29 mouse cellular contexts compared by ENCODE assay signal in the genomic region with DNA sequence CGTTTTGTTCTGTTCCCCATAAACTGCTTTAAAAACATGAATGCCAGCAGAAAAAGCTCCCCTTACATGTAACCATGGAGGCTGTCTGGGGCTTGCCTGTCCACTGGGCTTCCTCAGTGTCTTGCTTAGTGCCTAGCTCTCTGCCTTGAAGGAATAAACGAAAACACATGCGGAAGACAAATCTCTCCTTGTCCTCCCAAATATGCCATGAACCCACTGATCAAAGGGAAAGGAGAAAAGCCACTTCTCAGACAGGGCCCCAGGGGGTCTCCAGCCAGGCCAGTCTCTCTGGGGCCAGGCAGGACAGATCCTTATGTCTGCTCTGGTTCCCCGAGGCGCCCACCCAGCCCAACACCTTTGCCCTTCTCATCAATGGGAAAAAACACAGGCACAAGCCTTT.
DNase-seq lines count a peak whose midpoint lies in the region; ATAC-seq lines count a peak whose summit lies in the region.
"Had no signal": no experiment of that assay in that cellular context is flagged by ENCODE, and none has a peak within 500 bp of the region (broad histone marks: within the 10 kb centered on the region; RNA-seq: fewer than 3 reads in every experiment).

No protein-coding gene starts in this region.

- no peak overlapping the region for H3K9ac ChIP-seq in midbrain, embryonic 15.5 days
- no peak overlapping the region for H3K9ac ChIP-seq in embryonic facial prominence, embryonic 12.5 days
- H3K9ac ChIP-seq in limb, embryonic 12.5 days (replicated peaks) = no peak overlapping the region
- H3K9ac ChIP-seq: heart, embryonic 15.5 days; kidney, embryonic 15.5 days; limb, embryonic 15.5 days; liver, embryonic 14.5 days; lung, embryonic 14.5 days; midbrain, embryonic 12.5 days; neural tube, embryonic 12.5 days; stomach, embryonic 15.5 days had no signal

- no peaks in the 10 kb centered on the region for H3K9me3 ChIP-seq in midbrain, embryonic 10.5 days (replicated peaks)
- no peaks in the 10 kb centered on the region for H3K9me3 ChIP-seq in midbrain, embryonic 15.5 days
- H3K9me3 ChIP-seq in embryonic facial prominence, embryonic 12.5 days = no peaks in the 10 kb centered on the region
- 0 out of 2 replicates have a peak, but pooled peaks cover 3% of the 10 kb centered on the region for H3K9me3 ChIP-seq in limb, embryonic 12.5 days
- H3K9me3 ChIP-seq: heart, embryonic 15.5 days; kidney, embryonic 15.5 days; limb, embryonic 15.5 days; midbrain, embryonic 12.5 days; neural tube, embryonic 12.5 days; stomach, embryonic 15.5 days had no signal

- intact Hi-C loops in left cerebral cortex, postnatal 10 days (cut with DNase I) = no loop called here

- peaks cover 10% of the 10 kb centered on the region for H3K4me1 ChIP-seq in midbrain, embryonic 10.5 days
- H3K4me1 ChIP-seq in midbrain, embryonic 15.5 days = no peaks in the 10 kb centered on the region
- peaks cover 15% of the 10 kb centered on the region for H3K4me1 ChIP-seq in embryonic facial prominence, embryonic 12.5 days
- H3K4me1 ChIP-seq in limb, embryonic 12.5 days (replicated peaks) = peaks cover 11% of the 10 kb centered on the region
- H3K4me1 ChIP-seq: heart, embryonic 15.5 days; kidney, embryonic 15.5 days; limb, embryonic 15.5 days; neural tube, embryonic 12.5 days; stomach, embryonic 15.5 days had no signal

- WGBS in midbrain, embryonic 10.5 days = 55% methylated on average over 5 of the region's 5 CpGs
- WGBS in midbrain, embryonic 15.5 days = 47% methylated on average over 5 of the region's 5 CpGs
- WGBS in embryonic facial prominence, embryonic 12.5 days = 16% methylated on average over 5 of the region's 5 CpGs
- 12% methylated on average over 5 of the region's 5 CpGs for WGBS in limb, embryonic 12.5 days

- DNase-seq in midbrain, embryonic 10.5 days (ENCODE audit: low spot score) = peak; percentile 29
- peak; percentile 71 for DNase-seq in embryo, embryonic 11 days
- DNase-seq in cerebellum, adult 18-20 months = no peak
- no peak for DNase-seq in left cerebral cortex, postnatal 10 days (ENCODE audit: extremely low spot score in 1 of 2, low spot score in 2 of 2)
- DNase-seq: cerebellum, adult 11-12 months; cerebellum, postnatal 36 days; gastrocnemius, postnatal 36 days; heart, postnatal 36 days; kidney, adult 11 months; kidney, postnatal 36 days; layer of hippocampus, postnatal 36 days; lung, embryonic 14.5 days; right cerebral cortex, adult 18-20 months; thymus, postnatal 25 days had no signal

- no peak for ATAC-seq in midbrain, embryonic 15.5 days (replicated peaks)
- peak; percentile 60; the same call in 1 of the 2 replicates for ATAC-seq in embryonic facial prominence, embryonic 12.5 days (ENCODE audit: insufficient number of reproducible peaks, insufficient read depth, low FRiP score, low TSS enrichment)
- no peak for ATAC-seq in limb, embryonic 12.5 days (ENCODE audit: insufficient number of reproducible peaks, insufficient read depth, low FRiP score, low TSS enrichment, low read depth)
- ATAC-seq: hindbrain, embryonic 16.5 days; Patski had no signal

- peak overlapping the region; percentile 33; the same call in 1 of the 2 replicates for H3K27ac ChIP-seq in midbrain, embryonic 10.5 days (replicated peaks)
- H3K27ac ChIP-seq in midbrain, embryonic 15.5 days = no peak overlapping the region
- peak overlapping the region; percentile 65; the same call in 1 of the 2 replicates for H3K27ac ChIP-seq in embryonic facial prominence, embryonic 12.5 days
- H3K27ac ChIP-seq in limb, embryonic 12.5 days = 0 out of 2 replicates have a peak overlapping the region, but pooled peaks have one; percentile 50
- H3K27ac ChIP-seq: heart, embryonic 15.5 days; kidney, embryonic 15.5 days; limb, embryonic 15.5 days; liver, embryonic 14.5 days; macrophage; midbrain, embryonic 12.5 days; neural tube, embryonic 12.5 days; stomach, embryonic 15.5 days had no signal

- H3K36me3 ChIP-seq in midbrain, embryonic 10.5 days = no peaks in the 10 kb centered on the region
- H3K36me3 ChIP-seq in midbrain, embryonic 15.5 days (replicated peaks) = no peaks in the 10 kb centered on the region
- H3K36me3 ChIP-seq in embryonic facial prominence, embryonic 12.5 days = no peaks in the 10 kb centered on the region
- H3K36me3 ChIP-seq in limb, embryonic 12.5 days = no peaks in the 10 kb centered on the region
- H3K36me3 ChIP-seq: G1E; heart, embryonic 15.5 days; kidney, embryonic 15.5 days; limb, embryonic 15.5 days; midbrain, embryonic 12.5 days; neural tube, embryonic 12.5 days; stomach, embryonic 15.5 days had no signal

- no peaks in the 10 kb centered on the region for H3K27me3 ChIP-seq in midbrain, embryonic 10.5 days (ENCODE audit: low read depth, poor library complexity, severe bottlenecking)
- H3K27me3 ChIP-seq in midbrain, embryonic 15.5 days (replicated peaks) = no peaks in the 10 kb centered on the region
- no peaks in the 10 kb centered on the region for H3K27me3 ChIP-seq in embryonic facial prominence, embryonic 12.5 days
- no peaks in the 10 kb centered on the region for H3K27me3 ChIP-seq in limb, embryonic 12.5 days
- H3K27me3 ChIP-seq: CH12.LX; heart, embryonic 15.5 days; kidney, embryonic 15.5 days; limb, embryonic 15.5 days; midbrain, embryonic 12.5 days; neural tube, embryonic 12.5 days; Patski; stomach, embryonic 15.5 days had no signal

- no peak overlapping the region for H3K4me3 ChIP-seq in midbrain, embryonic 10.5 days
- no peak overlapping the region for H3K4me3 ChIP-seq in midbrain, embryonic 15.5 days
- no peak overlapping the region for H3K4me3 ChIP-seq in embryonic facial prominence, embryonic 12.5 days
- no peak overlapping the region for H3K4me3 ChIP-seq in limb, embryonic 12.5 days (replicated peaks)
- H3K4me3 ChIP-seq: heart, embryonic 15.5 days; kidney, embryonic 15.5 days; limb, embryonic 15.5 days; midbrain, embryonic 12.5 days; neural tube, embryonic 12.5 days; stomach, embryonic 15.5 days had no signal

- no peak overlapping the region for H3K4me2 ChIP-seq in midbrain, embryonic 15.5 days
- H3K4me2 ChIP-seq in embryonic facial prominence, embryonic 12.5 days (replicated peaks) = no peak overlapping the region
- no peak overlapping the region for H3K4me2 ChIP-seq in limb, embryonic 12.5 days
- H3K4me2 ChIP-seq: heart, embryonic 15.5 days; kidney, embryonic 15.5 days; limb, embryonic 15.5 days; lung, embryonic 14.5 days; midbrain, embryonic 12.5 days; neural tube, embryonic 12.5 days; stomach, embryonic 15.5 days had no signal

Comparison
In these comparisons a context has a peak if more than half of its experiments do, and no peak if none do; other contexts are left out.
1. DNase-seq: peak in midbrain, embryonic 10.5 days (single experiment) and embryo, embryonic 11 days (single experiment); none in cerebellum, adult 18-20 months (0 of 2) and left cerebral cortex, postnatal 10 days (0 of 2).